Mouse (Mus musculus) mouse trophoblast stem cell (cell line): ENCODE measurements around the gene Tff3.

Experiments
- in situ Hi-C, 2 experiments: fragments of 300-500 bp; cut with MseI, MboI; formaldehyde crosslinking; loops; 2 replicates in 1 of 2; 3 replicates in 1 of 2; pipeline ENCODE4 v1.15.1; 2025

The Tff3 gene

DNA sequence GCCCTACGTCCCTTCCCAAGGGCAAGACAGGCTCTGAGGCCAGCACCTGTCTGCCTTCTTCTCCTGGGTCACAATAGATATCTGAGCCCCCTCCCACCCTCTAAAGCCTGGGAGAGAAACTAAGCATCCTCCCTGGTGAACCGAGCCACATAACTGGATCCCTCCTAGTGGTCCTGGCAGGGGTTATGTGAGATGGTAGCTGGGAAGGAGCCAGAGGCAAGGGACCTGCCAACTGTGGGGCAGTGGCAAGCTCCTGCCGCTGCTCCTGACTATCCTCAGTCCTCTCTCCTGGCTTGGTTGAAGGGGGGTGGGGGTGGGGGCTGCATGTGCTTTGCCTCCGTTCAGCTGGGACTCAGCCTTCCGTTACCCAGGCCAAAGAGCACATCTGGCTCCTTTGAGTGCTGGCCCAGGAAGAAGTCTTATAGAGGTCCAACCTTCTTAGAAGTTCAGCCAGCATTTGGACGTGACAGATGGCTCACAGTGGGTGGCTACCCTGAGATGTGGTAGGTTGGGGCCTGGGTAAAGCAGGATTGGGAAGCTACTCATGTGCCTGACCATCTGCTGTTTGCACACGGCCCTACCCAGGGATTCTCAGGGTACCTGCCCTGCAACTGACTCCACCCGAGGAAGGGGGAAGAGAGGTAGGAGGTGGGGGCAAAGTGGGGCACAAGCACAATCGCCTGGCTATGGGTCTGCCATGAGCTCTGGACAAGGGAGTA is 3.7 kb downstream of the Tff3 start:
- in situ Hi-C loops, result loop anchor here in 1 of 2 experiments (25.0 kb wide), 1 partner anchor 112 kb away; no protein-coding TSS in a partner anchor

DNA sequence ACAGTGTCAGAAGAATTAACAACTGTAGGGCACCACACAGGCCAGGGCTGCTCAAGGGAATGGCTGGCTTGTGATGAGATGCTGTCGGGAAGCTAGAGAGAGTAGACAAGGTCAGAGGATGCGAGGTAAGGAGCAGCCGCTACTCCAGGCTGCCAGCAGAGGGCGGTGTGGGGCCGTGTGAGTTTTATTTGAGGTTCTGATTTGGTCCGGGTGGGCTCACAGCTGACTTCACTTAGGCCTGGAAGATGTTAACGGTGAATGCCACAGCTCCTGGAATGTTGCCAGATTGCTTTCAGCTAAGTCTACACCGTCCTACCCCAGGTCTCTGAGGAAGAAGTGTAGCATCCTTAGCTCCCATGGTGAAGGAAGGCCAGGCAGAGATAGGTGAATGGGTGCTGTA is 7.5 kb downstream of the Tff3 start:
- in situ Hi-C loops, result no loop called here

GRCm38 (mm10) chr17:31119429-31119828 is 10.0 kb downstream of the Tff3 start:
- in situ Hi-C loops, result loop anchor here (5.0 kb wide), 2 partner anchors 97 to 102 kb away; no protein-coding TSS in a partner anchor

GRCm38 (mm10) chr17:31117946-31118345 is 11.5 kb downstream of the Tff3 start:
- in situ Hi-C loops, result loop anchor here (5.0 kb wide), 2 partner anchors 96 to 101 kb away; no protein-coding TSS in a partner anchor

DNA sequence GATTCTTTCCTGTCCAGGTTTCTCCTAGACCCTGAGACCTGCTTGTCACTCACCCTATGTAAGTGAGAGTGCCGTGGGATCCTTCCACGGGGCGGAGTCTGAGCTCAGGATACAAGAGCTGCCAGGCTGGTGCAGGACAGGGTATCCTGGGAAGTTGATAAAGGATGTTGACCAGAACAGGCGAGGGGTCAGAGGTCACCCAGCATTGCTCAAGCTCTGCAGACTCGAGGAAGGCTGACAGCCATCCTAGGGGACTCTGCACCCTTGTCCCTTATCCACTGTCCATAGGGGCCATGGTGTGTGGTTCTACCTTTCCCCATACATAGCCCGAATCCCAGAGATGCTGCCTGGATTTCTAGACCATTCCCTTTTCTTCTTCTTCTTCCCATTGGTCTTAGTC is 13.4 kb downstream of the Tff3 start:
- in situ Hi-C loops, result loop anchor here (5.0 kb wide), 2 partner anchors 94 to 99 kb away; no protein-coding TSS in a partner anchor

- in situ Hi-C loops, result no loop called here
Observed at GRCm38 (mm10) chr17:31113191-31113856, 16.1 kb downstream of the Tff3 start.

GRCm38 (mm10) chr17:31108388-31108787 is 21.1 kb downstream of the Tff3 start:
- in situ Hi-C loops, result no loop called here

- in situ Hi-C loops, result no loop called here
Observed at GRCm38 (mm10) chr17:31103823-31104222, 25.6 kb downstream of the Tff3 start.

DNA sequence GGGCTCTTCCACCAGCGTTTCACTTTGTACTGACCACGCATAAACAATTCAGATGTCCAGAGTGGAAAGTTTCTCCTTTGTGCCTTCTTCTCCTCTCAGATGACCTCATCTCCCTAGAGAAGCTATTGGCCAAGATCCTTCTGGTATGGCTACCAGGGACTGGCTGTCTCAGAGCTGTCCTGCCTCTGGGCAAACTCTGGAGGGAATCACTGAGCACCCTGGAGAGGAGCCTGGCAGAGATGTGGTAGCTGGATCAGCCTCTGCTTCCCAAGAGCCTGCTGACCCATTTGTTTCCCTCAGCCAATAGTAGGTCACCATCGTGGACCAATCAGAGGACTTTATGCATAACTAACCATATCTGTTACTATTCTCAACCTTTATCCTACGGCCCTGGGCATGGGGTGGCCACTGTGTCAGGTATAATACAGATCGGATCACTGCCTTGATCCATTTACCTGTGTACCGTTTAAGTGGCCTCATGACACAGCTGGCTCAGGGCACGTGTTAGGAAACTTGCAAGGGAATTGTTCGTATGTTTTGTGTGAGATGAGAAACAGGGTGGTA is 26.4 kb downstream of the Tff3 start:
- in situ Hi-C loops, result no loop called here

- in situ Hi-C loops, result no loop called here
Observed at GRCm38 (mm10) chr17:31098788-31099187, 30.7 kb downstream of the Tff3 start.

GRCm38 (mm10) chr17:31096893-31097292 is 32.6 kb downstream of the Tff3 start:
- in situ Hi-C loops, result no loop called here

DNA sequence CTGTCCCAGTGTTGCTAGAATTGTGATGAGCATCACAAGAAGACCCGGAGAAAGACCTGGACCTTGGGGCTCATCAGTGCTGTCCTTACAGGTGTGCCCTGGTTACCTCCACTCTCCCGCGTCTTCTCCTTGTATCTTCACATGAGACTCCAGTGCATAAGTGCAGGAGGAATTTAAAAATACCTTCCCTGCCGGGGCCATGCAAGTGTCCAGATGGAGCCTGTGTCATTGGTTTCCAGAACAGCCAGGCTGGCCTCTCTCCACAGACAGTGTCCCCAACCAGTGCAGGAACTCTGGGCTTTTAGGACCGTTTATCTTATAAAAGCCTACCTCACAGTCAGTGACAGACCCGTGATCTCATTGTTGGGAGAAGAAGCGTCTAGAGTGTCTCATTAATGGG is 33.9 kb downstream of the Tff3 start:
- in situ Hi-C loops, result no loop called here

DNA sequence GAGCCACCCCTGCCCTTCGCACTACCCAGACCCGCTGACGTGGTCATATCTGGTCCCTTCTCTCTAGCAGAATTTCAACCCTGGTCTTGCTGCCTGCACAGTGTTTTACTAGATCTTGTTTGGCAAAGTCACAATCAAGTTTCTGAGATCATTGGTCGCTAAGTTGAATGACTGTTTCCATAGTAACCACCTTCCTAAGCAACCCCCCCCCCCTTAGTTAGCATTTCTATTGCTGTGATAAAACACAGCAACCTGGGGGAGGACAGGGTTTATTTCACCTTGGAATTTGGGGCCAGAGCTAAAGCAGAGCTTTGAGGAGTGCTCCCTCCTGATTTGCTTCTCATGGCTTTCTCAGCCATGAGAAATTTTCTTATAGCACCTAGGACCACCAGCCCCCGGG is 34.7 kb downstream of the Tff3 start:
- in situ Hi-C loops, result no loop called here

GRCm38 (mm10) chr17:31091023-31091735 is 38.3 kb downstream of the Tff3 start:
- in situ Hi-C loops, result no loop called here

DNA sequence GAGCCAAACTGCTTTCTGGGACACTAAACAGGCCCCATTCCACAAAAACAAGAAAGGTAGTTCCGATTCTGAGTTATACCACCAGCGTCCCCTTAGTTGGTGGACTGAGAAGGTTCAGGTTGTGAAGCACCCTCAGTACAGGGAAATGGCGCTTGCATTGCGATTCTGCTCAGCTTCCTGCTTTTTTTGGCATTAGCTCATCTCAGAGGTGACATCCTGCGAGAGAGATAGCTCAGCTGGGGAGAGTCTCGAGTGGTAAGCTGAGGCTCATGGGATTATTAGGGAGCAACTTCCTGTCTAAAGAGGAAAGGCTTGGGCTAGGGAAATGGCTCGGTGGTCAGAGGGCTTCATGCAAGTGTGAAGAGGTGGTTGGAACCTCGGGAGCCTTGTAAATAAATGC is 39.6 kb downstream of the Tff3 start:
- in situ Hi-C loops, result no loop called here

DNA sequence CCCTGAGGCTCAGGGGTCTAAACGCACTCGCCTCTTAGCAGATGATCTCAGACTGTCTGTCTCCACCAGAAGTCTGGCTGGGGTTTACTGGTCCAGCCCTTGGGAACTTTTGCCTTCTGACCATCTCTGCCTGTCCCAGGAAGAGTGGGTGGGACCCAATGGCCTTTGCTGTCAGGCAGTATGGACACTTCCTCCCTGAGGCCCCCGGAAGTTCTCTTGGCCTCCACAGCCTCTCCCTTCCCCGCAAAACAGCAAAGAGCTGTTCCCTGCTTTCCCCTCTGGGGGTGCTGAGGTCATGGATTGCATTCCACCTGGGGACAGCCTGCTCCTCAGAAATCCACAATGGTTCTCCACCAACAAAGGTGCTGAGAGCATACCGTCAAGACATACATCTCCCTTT is 40.7 kb downstream of the Tff3 start:
- in situ Hi-C loops, result no loop called here

DNA sequence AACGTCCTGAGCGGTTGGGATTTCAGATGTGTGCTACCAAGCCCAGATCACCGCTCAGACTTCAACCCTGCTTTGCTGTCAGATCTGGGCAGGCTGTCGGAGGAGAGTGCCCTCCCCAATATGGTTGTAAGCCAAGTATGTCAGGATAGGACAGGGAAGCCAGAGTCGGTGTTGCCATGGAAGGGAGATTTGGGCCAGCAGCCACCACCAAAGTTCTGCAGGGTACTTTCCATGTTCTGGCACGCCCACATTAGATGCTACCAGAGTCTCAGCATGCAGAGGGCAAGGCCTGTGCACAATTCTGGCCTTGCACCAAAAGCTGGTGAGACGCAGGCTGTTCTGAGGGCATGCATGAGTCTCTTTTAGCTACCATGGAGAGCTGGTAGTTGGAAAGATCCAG is 43.2 kb downstream of the Tff3 start:
- in situ Hi-C loops, result no loop called here

DNA sequence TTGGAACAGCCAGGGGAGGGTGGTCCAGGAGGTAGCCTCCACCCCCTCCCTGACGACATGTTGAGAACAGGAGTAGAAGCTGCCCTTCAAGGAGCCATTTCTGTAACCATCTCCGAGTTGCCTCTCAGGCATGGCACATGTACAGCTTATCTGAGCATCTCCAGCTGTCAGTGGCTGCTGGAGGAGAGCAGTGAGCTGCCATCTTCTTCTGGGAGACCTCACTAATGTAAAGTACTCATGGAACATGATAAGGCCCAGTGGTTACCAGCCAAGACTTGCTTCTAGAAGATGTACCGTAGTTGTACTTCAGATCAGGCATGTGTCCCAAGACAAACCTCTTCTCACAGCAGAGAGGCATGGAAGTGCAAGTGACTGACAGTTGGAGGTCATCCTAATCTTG is 43.9 kb downstream of the Tff3 start:
- in situ Hi-C loops, result no loop called here

DNA sequence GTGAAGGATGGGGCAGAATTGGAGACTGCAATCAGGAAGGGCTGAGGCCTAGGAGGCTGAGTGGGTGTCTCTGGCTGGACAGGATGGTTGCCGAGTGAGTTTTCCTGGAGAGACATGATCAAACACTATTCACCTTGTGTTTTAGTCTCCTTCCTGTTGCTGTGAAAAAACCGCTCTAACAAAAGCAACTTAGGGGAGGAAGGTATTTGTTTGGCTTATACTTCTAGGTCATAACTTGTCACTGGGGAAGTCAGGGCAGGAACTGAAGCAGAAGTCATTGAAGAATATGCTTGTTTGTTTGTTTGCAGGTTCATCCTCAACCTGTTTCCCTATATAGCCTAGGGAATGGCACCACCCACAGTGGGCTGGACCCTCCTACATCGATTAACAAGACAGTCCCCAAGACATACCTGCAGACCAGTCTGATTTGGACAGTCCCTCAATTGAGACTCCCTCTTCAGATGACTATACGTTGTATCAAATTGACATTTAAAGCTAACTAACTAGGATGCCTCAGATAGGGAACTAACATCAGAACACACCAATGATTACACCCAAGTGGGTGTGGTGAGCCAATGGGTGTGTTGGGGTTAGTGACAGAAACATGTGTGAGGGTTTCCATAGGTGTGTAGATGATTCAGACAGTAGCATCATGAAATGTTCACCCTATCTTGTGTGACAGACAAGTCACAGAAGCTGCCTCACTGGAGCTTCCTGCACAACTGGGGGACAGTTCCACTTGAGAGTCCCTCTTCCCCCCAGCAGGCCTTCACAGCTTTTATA is 47.0 kb downstream of the Tff3 start:
- in situ Hi-C loops, result no loop called here

GRCm38 (mm10) chr17:31079078-31079840 is 50.2 kb downstream of the Tff3 start:
- in situ Hi-C loops, result no loop called here

DNA sequence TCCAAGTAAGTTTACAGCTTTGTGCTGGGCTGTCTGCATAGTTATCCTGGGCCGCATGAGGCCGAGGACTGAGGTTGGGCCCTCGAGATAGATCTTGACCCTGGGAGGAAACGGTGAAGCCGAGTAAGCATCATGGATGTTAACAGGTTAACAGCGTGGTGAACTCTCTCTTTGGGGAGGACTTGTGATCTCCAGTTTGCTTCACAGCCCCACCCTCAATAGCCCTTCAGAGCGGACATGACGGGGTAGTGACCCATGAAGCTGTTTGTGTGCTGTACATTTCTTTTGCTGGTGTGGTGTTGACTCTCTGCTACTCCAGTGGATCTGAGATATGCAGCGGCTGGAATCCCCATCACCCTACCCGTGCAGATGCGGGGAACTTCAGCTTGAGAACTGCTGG is 50.9 kb downstream of the Tff3 start:
- in situ Hi-C loops, result no loop called here
